Mouse (Mus musculus): ENCODE data around the gene Hpn.

DNA sequence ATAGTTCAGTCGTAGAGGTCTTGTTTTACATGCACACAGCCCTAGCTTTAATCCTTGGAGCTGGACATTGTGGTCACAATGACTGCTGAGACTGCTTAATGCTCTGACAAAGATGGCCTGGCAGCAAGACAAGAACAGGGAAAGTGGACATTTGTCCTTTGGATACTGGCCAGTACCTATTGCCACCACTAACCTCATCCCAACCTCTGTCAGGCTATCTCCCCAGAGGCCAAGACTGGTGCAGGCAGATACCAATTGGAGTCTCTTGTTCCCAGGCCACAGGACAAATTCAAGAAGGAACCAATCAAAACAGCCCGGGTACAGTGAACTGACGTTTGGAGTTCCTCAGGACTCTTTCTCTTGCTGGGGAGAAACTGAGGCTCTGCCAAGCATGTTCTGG is 26.9 kb downstream of the Hpn start:
- TF ChIP-seq POLR2A (IDR thresholded peaks at IDR 0.05; ENCODE audit: control insufficient read depth, extremely low read depth, insufficient read depth, low read length, poor library complexity) (no peak), CTCF (IDR thresholded peaks at IDR 0.05; ENCODE audit: borderline replicate concordance, control insufficient read depth, extremely low read depth, insufficient read depth, low read length, poor library complexity) (no peak)
